15 mouse cellular contexts compared by ENCODE assay signal in genomic region chr16:97437448-97438056, GRCm38 (mm10). TPM values are rescaled to one million over a fixed set of nuclear protein-coding genes. Genes with fewer than 3 reads are reported as not detected.
A peak's percentile ranks its signal among the peaks of the same experiment; 100 is the strongest.
DNase-seq lines count a peak whose midpoint lies in the region; ATAC-seq lines count a peak whose summit lies in the region.
"Had no signal": no experiment of that assay in that cellular context is flagged by ENCODE, and none has a peak within 500 bp of the region (broad histone marks: within the 10 kb centered on the region; RNA-seq: fewer than 3 reads in every experiment).

No protein-coding gene starts in this region.

- peak; percentile 65 for ATAC-seq in forebrain, embryonic 14.5 days
- no peak for ATAC-seq in erythroid progenitor cell, adult 5-6 weeks (replicated peaks; ENCODE audit: low FRiP score, poor library complexity, severe bottlenecking)
- no peak for ATAC-seq in granulocyte monocyte progenitor cell, adult 5-6 weeks (replicated peaks; ENCODE audit: poor library complexity, severe bottlenecking)

- 13% methylated on average over 1 of the region's 1 CpGs for WGBS in forebrain, embryonic 14.5 days
- 53% methylated on average over 1 of the region's 1 CpGs for WGBS in forebrain, embryonic 10.5 days

- no peak overlapping the region for H3K9ac ChIP-seq in forebrain, embryonic 14.5 days (ENCODE audit: low read length)

- no peak overlapping the region for H3K27ac ChIP-seq in forebrain, embryonic 14.5 days (ENCODE audit: low read depth, low read length)
- H3K27ac ChIP-seq in forebrain, embryonic 10.5 days = no peak overlapping the region

- H3K4me1 ChIP-seq in forebrain, embryonic 14.5 days (ENCODE audit: control insufficient read depth, insufficient read depth, low read length) = no peaks in the 10 kb centered on the region
- H3K4me1 ChIP-seq in forebrain, embryonic 10.5 days = no peaks in the 10 kb centered on the region

- no peaks in the 10 kb centered on the region for H3K36me3 ChIP-seq in forebrain, embryonic 14.5 days (ENCODE audit: control insufficient read depth, insufficient read depth, low read length)
- H3K36me3 ChIP-seq in forebrain, embryonic 10.5 days (replicated peaks) = no peaks in the 10 kb centered on the region

- peak; percentile 67 for DNase-seq in forebrain, embryonic 14.5 days (ENCODE audit: low spot score)
- no peak for DNase-seq in forebrain, embryonic 10.5 days (ENCODE audit: extremely low spot score, low spot score)
- DNase-seq in layer of hippocampus, adult 8-10 months (ENCODE audit: low spot score in 2 of 2) = peak; percentile 47 to 50
- DNase-seq in layer of hippocampus, postnatal 25 days (ENCODE audit: extremely low spot score in 1 of 2, low spot score in 1 of 2) = no peak
- DNase-seq in brain, adult 2 months (ENCODE audit: low read depth, low spot score) = peak; percentile 66
- peak; percentile 23 for DNase-seq in lung, postnatal 25 days (ENCODE audit: low spot score)
- DNase-seq: cerebellum, adult 8-10 months; kidney, adult 2 months; kidney, postnatal 4 days; midbrain, embryonic 14.5 days; right cerebral cortex, postnatal 25 days had no signal

- no peaks in the 10 kb centered on the region for H3K27me3 ChIP-seq in forebrain, embryonic 14.5 days (replicated peaks; ENCODE audit: control insufficient read depth, insufficient read depth, low read length)
- no peaks in the 10 kb centered on the region for H3K27me3 ChIP-seq in forebrain, embryonic 10.5 days (ENCODE audit: poor library complexity, severe bottlenecking)

- no peaks in the 10 kb centered on the region for H3K9me3 ChIP-seq in forebrain, embryonic 14.5 days (replicated peaks; ENCODE audit: control insufficient read depth, low read length)
- no peaks in the 10 kb centered on the region for H3K9me3 ChIP-seq in forebrain, embryonic 10.5 days

- H3K4me3 ChIP-seq in forebrain, embryonic 14.5 days (ENCODE audit: low read depth, low read length) = no peak overlapping the region
- no peak overlapping the region for H3K4me3 ChIP-seq in forebrain, embryonic 10.5 days

- H3K4me2 ChIP-seq in forebrain, embryonic 14.5 days (ENCODE audit: low read length) = no peak overlapping the region
- H3K4me2 ChIP-seq: liver, embryonic 11.5 days had no signal

RNA-seq across cellular contexts. Expression of gene Mx1, which starts 25.2 kb away (rescaled TPM):
- polyA plus RNA-seq in forebrain, embryonic 14.5 days (2014; fragmentation: Nextera tagmentation; extraction: Ambion mirVana) = not detected in 2 replicates
- polyA plus RNA-seq in forebrain, embryonic 10.5 days (2016; fragmentation: Nextera tagmentation; extraction: Ambion mirVana) = 0.16 and 0.27 TPM in 2 replicates
- total RNA-seq in layer of hippocampus, adult 8-10 months (2022) = 1 to 10 TPM in 2 of 4 experiments, under 1 TPM in 2; 0.72 to 7.6 (median 4.2) TPM
- total RNA-seq in layer of hippocampus, postnatal 25 days (2021) = 1 to 10 TPM in 1 of 2 experiments, under 1 TPM in 1; 0.89 to 1.2 TPM
- 5.0 TPM in 1 of 2 replicates, not detected in the other for total RNA-seq in erythroid progenitor cell, adult 5-6 weeks (2015; ENCODE audit: low replicate concordance)
- 2.3 and 2.7 TPM in 2 replicates for total RNA-seq in erythroid progenitor cell, adult 5-6 weeks (2017; ENCODE audit: low replicate concordance)
- 0.73 and 6.5 TPM in 2 replicates for total RNA-seq in granulocyte monocyte progenitor cell, adult 5-6 weeks (2014; fragmentation: Nextera tagmentation)
- total RNA-seq in granulocyte monocyte progenitor cell, adult 5-6 weeks (2017) = 1.3 and 2.2 TPM in 2 replicates
- polyA plus RNA-seq: neural tube, embryonic 11.5 days had no signal

Comparison
In these comparisons a context has a peak if more than half of its experiments do, and no peak if none do; other contexts are left out.
1. DNase-seq: peak in forebrain, embryonic 14.5 days (single experiment), layer of hippocampus, adult 8-10 months (2 of 2), brain, adult 2 months (single experiment) and lung, postnatal 25 days (single experiment); none in forebrain, embryonic 10.5 days (single experiment) and layer of hippocampus, postnatal 25 days (0 of 2).